Mouse (Mus musculus) brain, adult 2 months (tissue): ENCODE data around the gene Creb3.
A peak's percentile ranks its signal among the peaks of the same experiment; 100 is the strongest.

Experiments
- DNase-seq: peaks from one replicate; pipeline ENCODE4 v3.0.0; 2011; ENCODE audit warnings: low read depth, low spot score

Creb3 gene

GRCm38 (mm10) chr4:43558028-43558630 lies 4.0 kb upstream of the Creb3 start:
- no peak for DNase-seq

DNA sequence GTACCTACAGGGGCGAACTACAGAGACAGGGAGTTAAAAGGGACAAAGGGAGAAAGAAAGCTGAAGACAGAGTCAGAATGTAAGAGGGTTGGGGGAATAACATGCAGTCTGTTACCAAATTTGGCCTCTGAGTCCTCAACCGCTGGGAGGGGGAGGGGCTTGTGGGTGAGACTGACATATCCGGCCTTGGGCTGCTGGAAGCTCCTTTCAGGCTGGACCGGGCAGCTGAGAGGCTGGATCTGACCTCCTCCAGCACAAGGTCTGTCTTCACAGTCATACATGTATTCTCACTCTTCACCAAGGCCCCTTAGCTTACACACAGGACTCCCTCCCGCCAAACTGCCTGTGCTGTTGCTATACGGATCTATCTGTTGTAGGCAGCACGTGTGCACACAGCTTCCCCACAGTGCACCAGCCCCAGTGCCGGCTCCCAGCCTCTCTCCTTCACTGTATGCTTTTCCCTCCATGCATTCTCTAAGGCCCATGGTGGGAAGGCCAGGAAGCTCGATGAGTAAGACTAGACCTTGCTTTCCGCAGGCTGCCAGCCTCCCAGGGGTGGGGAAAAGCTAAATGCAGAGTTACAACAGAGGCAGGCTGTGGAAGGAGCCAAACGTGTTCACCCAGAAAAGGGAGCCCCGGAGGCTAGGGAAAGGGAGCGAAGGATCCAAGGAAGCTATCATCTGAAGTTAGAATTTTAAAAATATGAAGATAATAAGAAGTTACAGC lies 3.3 kb upstream of the Creb3 start:
- DNase-seq, result peak; percentile 53

GRCm38 (mm10) chr4:43559519-43560242 lies 2.5 kb upstream of the Creb3 start:
- no peak for DNase-seq

GRCm38 (mm10) chr4:43560243-43560611 lies 1.9 kb upstream of the Creb3 start:
- DNase-seq, result no peak

GRCm38 (mm10) chr4:43560976-43561375 lies 1.2 kb upstream of the Creb3 start:
- DNase-seq, result no peak

- DNase-seq, result no peak
Measured at GRCm38 (mm10) chr4:43561436-43561996, 616 bp upstream of the Creb3 start.

DNA sequence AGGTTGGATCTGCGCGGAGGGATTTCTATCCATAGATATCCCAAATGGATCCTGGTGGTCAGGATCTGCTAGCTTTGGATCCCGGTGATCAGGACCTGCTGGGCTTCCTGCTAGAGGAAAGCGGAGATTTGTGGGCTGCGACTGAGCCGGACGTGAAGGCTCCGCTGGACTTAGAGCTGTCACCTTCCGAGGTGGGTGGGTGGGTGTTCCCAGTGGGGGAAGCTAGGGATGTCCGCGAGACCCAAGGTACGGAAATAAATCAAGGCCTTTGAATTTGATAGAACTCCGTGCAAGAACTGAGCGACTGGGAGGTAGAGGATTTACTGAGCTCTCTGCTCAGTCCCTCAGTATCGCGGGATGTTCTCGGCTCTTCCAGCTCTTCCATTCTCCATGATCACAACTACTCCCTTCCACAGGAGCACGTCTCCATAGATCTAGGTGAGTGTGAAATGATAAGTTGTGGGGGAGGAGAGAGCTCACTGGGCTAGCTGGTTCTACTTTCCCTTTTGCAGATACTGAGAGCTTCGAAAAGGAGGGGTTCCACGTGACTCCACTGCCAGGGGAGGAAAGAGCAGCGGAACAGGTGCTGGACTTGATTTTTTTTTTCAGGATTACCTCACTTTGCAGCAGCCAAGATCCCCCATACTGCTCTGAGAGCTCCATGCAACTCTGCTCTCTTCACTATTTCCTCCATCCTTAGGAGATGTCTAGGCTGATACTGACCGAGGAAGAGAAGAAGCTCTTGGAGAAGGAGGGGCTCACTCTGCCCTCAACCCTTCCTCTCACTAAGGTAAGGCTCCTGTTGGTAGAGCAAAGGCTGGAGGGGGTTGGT lies 853 bp downstream of the Creb3 start:
- peak; percentile 39 for DNase-seq

- DNase-seq, result no peak
Measured at GRCm38 (mm10) chr4:43563601-43563875, 1.4 kb downstream of the Creb3 start.

- no peak for DNase-seq
Measured at GRCm38 (mm10) chr4:43564231-43564630, 2.1 kb downstream of the Creb3 start.

DNA sequence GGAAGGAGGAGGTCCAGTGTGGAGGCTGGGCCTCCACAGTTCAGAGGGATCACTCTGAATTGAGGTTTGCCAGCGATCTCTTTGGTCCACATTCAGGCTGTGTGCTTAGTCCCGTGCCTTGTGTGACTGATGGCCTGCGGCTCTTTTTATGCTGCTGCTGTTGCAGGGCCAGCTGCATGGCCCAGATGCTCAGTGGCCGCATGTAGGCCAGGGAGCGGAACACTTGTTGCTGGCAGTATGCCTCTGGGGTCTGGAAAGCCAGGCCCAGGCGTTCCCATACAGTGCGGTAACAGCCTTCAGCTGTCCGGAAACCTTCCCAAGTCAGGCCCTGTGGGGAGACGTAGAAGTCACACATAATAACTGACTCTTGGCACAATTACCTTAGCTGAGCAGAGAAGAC lies 5.0 kb downstream of the Creb3 start:
- no peak for DNase-seq

- DNase-seq, result no peak
Measured at GRCm38 (mm10) chr4:43571395-43572045, 9.4 kb downstream of the Creb3 start.

DNA sequence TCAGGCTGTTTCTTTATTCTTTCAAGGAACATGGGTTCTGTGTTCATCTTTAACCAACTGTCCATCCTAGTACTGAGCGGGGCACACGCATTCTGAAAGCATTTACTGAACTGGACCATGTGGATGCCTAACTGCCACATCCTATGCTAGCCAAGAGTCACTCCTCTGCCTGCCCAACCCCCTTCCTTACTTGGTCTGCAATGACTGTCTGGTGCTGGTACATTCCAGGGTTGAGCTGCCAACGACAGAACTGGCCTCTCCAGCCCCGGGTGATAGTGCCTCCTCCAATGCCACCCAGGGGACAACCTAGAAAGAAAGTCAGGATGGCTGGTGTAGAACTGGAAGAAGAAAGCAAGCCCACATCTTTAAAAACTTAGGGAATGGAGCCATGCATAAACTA lies 11.4 kb downstream of the Creb3 start:
- no peak for DNase-seq

GRCm38 (mm10) chr4:43575356-43575755 lies 13.2 kb downstream of the Creb3 start:
- no peak for DNase-seq

GRCm38 (mm10) chr4:43577237-43577881 lies 15.2 kb downstream of the Creb3 start:
- peak; percentile 79 for DNase-seq

GRCm38 (mm10) chr4:43578376-43579204 lies 16.5 kb downstream of the Creb3 start, which contains the start of the genes Rgp1 and Gba2:
Gene Rgp1 (plus strand): TSS chr4:43578715.
Gene Gba2 (minus strand): TSS chr4:43578873.
- peak; percentile 92 for DNase-seq

DNA sequence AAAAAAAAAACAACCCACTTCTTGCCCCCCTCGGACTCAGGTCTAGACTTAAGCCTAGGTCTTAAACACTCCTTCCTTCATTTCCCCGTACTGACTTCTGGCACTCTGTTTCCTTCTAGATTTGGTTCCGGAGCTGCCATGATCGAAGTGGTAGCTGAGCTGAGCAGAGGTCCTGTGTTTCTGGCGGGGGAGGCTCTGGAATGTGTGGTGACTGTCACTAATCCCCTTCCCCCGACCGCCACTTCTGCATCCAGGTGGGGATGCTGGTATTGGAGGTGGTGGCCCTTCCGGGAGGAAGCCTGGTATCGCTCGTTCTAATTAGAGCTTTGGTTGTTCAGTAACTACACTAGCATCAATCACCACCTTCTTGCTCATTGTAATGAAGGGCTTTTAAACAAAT lies 17.1 kb downstream of the Creb3 start:
- DNase-seq, result no peak

- no peak for DNase-seq
Measured at GRCm38 (mm10) chr4:43579731-43580130, 17.6 kb downstream of the Creb3 start.

GRCm38 (mm10) chr4:43580721-43581120 lies 18.6 kb downstream of the Creb3 start:
- DNase-seq, result no peak

DNA sequence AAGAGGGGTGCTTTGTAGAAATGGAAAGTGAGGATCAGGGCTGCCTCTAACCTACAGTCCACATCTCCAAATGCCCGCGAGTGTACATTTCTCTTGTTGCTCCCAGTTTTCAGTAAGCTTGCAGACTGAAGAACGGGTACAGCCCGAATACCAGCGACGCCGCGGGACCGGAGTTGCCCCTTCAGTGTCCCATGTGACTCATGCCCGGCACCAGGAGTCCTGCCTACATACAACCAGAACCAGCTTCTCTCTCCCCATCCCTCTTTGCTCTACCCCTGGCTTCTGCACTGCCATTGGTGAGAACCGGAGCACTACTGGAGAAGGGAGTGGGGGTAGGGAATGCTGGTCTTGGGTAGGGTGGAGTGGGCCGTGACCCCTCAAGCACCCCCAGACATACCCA lies 19.2 kb downstream of the Creb3 start:
- no peak for DNase-seq

GRCm38 (mm10) chr4:43582241-43582640 lies 20.1 kb downstream of the Creb3 start:
- no peak for DNase-seq
